Comparison of ENCODE assay signal across 14 mouse cellular contexts in the genomic region with DNA sequence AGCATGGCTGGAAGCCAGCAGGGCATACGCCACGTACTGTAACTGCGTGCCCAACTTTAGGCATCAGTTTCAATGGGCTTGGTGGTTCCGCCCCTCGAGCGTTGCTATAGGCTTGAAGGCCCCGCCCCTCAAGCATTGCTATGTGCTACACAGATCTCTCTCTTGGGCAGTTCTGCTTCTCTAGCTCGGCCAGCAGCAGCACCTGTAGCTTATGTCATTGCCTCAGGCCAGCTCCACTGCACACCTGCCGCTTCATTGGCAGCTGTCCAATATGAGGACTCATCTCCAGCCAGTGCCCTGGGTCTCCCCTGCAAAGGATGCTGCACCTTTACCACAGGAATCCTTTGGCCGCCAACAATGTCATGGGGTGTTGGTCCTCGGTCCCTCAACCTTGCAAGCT.
"Had no signal": no experiment of that assay in that cellular context is flagged by ENCODE, and none has a peak within 500 bp of the region (broad histone marks: within the 10 kb centered on the region; RNA-seq: fewer than 3 reads in every experiment).

No protein-coding gene starts in this region.

- H3K27me3 ChIP-seq: kidney, embryonic 15.5 days; limb, embryonic 12.5 days; midbrain, embryonic 13.5 days; neural tube, embryonic 15.5 days had no signal

- H3K4me3 ChIP-seq: kidney, embryonic 15.5 days; limb, embryonic 12.5 days; midbrain, embryonic 13.5 days; myocyte; neural tube, embryonic 15.5 days had no signal

- H3K36me3 ChIP-seq: kidney, embryonic 15.5 days; limb, embryonic 12.5 days; midbrain, embryonic 13.5 days; neural tube, embryonic 15.5 days had no signal

- H3K27ac ChIP-seq: kidney, embryonic 15.5 days; limb, embryonic 12.5 days; liver, embryonic 14.5 days; midbrain, embryonic 13.5 days; neural tube, embryonic 15.5 days had no signal

- H3K9ac ChIP-seq: kidney, embryonic 15.5 days; limb, embryonic 12.5 days; liver, embryonic 14.5 days; midbrain, embryonic 13.5 days; neural tube, embryonic 15.5 days had no signal

- ATAC-seq: midbrain, embryonic 13.5 days had no signal

- H3K4me1 ChIP-seq: kidney, embryonic 15.5 days; midbrain, embryonic 13.5 days; neural tube, embryonic 15.5 days had no signal

- H3K4me2 ChIP-seq: kidney, embryonic 15.5 days; limb, embryonic 12.5 days; midbrain, embryonic 13.5 days; neural tube, embryonic 15.5 days had no signal

- H3K9me3 ChIP-seq: kidney, embryonic 15.5 days; limb, embryonic 12.5 days; midbrain, embryonic 13.5 days; neural tube, embryonic 15.5 days had no signal

- DNase-seq: kidney, adult 2 months; kidney, postnatal 25 days; layer of hippocampus, postnatal 36 days; lung, adult 18-20 months; right cerebral cortex, adult 18-20 months; right cerebral cortex, postnatal 25 days; thymus, adult 2 months; thymus, postnatal 25 days had no signal
